7 mouse cellular contexts compared by ENCODE assay signal in genomic region chr17:27826908-27827383, GRCm38 (mm10). TPM values are rescaled to one million over a fixed set of nuclear protein-coding genes. Genes with fewer than 3 reads are reported as not detected.
DNase-seq lines count a peak whose midpoint lies in the region; ATAC-seq lines count a peak whose summit lies in the region.

No protein-coding gene starts in this region.

- H3K27ac ChIP-seq in embryonic facial prominence, embryonic 10.5 days (replicated peaks), result peak overlapping the region; percentile 81
- peak overlapping the region; percentile 58; the same call in 1 of the 2 replicates for H3K27ac ChIP-seq in heart, embryonic 16.5 days (ENCODE audit: low read length)
- no peak overlapping the region for H3K27ac ChIP-seq in limb, embryonic 12.5 days
- H3K27ac ChIP-seq in midbrain, embryonic 14.5 days (replicated peaks; ENCODE audit: low read depth, low read length), result no peak overlapping the region

- H3K4me1 ChIP-seq in embryonic facial prominence, embryonic 10.5 days, result peaks cover 26% of the 10 kb centered on the region
- H3K4me1 ChIP-seq in heart, embryonic 16.5 days (ENCODE audit: control insufficient read depth, insufficient read depth, low read length), result peaks cover 3% of the 10 kb centered on the region; the same call in 1 of the 2 replicates
- peaks cover 17% of the 10 kb centered on the region for H3K4me1 ChIP-seq in limb, embryonic 12.5 days (replicated peaks)
- no peaks in the 10 kb centered on the region for H3K4me1 ChIP-seq in midbrain, embryonic 14.5 days (ENCODE audit: control insufficient read depth, insufficient read depth, low read length)

- no peaks in the 10 kb centered on the region for H3K9me3 ChIP-seq in embryonic facial prominence, embryonic 10.5 days
- H3K9me3 ChIP-seq in heart, embryonic 16.5 days (replicated peaks; ENCODE audit: control insufficient read depth, low read length), result no peaks in the 10 kb centered on the region
- H3K9me3 ChIP-seq in limb, embryonic 12.5 days, result no peaks in the 10 kb centered on the region
- no peaks in the 10 kb centered on the region for H3K9me3 ChIP-seq in midbrain, embryonic 14.5 days (ENCODE audit: control insufficient read depth, low read length)

- no peaks in the 10 kb centered on the region for H3K36me3 ChIP-seq in embryonic facial prominence, embryonic 10.5 days (replicated peaks)
- no peaks in the 10 kb centered on the region for H3K36me3 ChIP-seq in heart, embryonic 16.5 days (ENCODE audit: control insufficient read depth, insufficient read depth)
- H3K36me3 ChIP-seq in limb, embryonic 12.5 days, result no peaks in the 10 kb centered on the region
- no peaks in the 10 kb centered on the region for H3K36me3 ChIP-seq in midbrain, embryonic 14.5 days (ENCODE audit: control insufficient read depth, insufficient read depth, low read length)

- peak overlapping the region; percentile 52 for H3K4me3 ChIP-seq in embryonic facial prominence, embryonic 10.5 days
- peak overlapping the region; percentile 51 for H3K4me3 ChIP-seq in heart, embryonic 16.5 days (ENCODE audit: low read length)
- H3K4me3 ChIP-seq in limb, embryonic 12.5 days (replicated peaks), result peak overlapping the region; percentile 35
- H3K4me3 ChIP-seq in midbrain, embryonic 14.5 days (replicated peaks; ENCODE audit: low read depth, low read length), result peak overlapping the region; percentile 7; the same call in 1 of the 2 replicates

- WGBS in embryonic facial prominence, embryonic 10.5 days, result 0% methylated on average over 9 of the region's 9 CpGs
- 3% methylated on average over 8 of the region's 9 CpGs for whole genome bisulfite sequencing in heart, embryonic 16.5 days
- 0% methylated on average over 9 of the region's 9 CpGs for WGBS in limb, embryonic 12.5 days
- under 1% methylated on average over 9 of the region's 9 CpGs for WGBS in midbrain, embryonic 14.5 days

- no peaks in the 10 kb centered on the region for H3K27me3 ChIP-seq in embryonic facial prominence, embryonic 10.5 days (replicated peaks; ENCODE audit: low read depth, poor library complexity, severe bottlenecking)
- no peaks in the 10 kb centered on the region for H3K27me3 ChIP-seq in heart, embryonic 16.5 days (ENCODE audit: control insufficient read depth, insufficient read depth, low read length)
- no peaks in the 10 kb centered on the region for H3K27me3 ChIP-seq in limb, embryonic 12.5 days
- H3K27me3 ChIP-seq in midbrain, embryonic 14.5 days (ENCODE audit: control insufficient read depth, insufficient read depth, low read length), result no peaks in the 10 kb centered on the region

- peak overlapping the region; percentile 70 for H3K4me2 ChIP-seq in heart, embryonic 16.5 days (ENCODE audit: low read depth, low read length)
- peak overlapping the region; percentile 61 for H3K4me2 ChIP-seq in limb, embryonic 12.5 days
- peak overlapping the region; percentile 41 for H3K4me2 ChIP-seq in midbrain, embryonic 14.5 days (ENCODE audit: low read length)

- H3K9ac ChIP-seq in heart, embryonic 16.5 days (ENCODE audit: low read length), result peak overlapping the region; percentile 49; the same call in 1 of the 2 replicates
- 0 out of 2 replicates have a peak overlapping the region, but pooled peaks have one; percentile 23 for H3K9ac ChIP-seq in limb, embryonic 12.5 days (replicated peaks)
- H3K9ac ChIP-seq in midbrain, embryonic 14.5 days (replicated peaks; ENCODE audit: low read length), result no peak overlapping the region

- ATAC-seq in heart, embryonic 16.5 days (replicated peaks; ENCODE audit: extremely low read depth, insufficient read depth, low FRiP score), result peak; percentile 50
- no peak for ATAC-seq in limb, embryonic 12.5 days (ENCODE audit: insufficient number of reproducible peaks, insufficient read depth, low FRiP score, low TSS enrichment, low read depth)
- no peak for ATAC-seq in midbrain, embryonic 14.5 days (ENCODE audit: low FRiP score, low TSS enrichment)

- DNase-seq in Muller cell, postnatal 12 days (ENCODE audit: inconsistent ontology term), result peak; percentile 55
- DNase-seq in embryonic facial prominence, embryonic 10.5 days (ENCODE audit: low spot score), result peak; percentile 60
- DNase-seq in midbrain, embryonic 14.5 days, result peak; percentile 18
- DNase-seq in testis, postnatal 14 days (ENCODE audit: low spot score), result peak; percentile 41
- DNase-seq in right cerebral cortex, adult 2 months (ENCODE audit: low spot score in 2 of 2), result no peak

RNA-seq across cellular contexts. Expression of gene D17Wsu92e, which starts 6.5 kb away (rescaled TPM):
- polyA plus RNA-seq in embryonic facial prominence, embryonic 10.5 days (2016; fragmentation: Nextera tagmentation; extraction: Ambion mirVana), result 15.5 and 15.7 TPM in 2 replicates
- 15.4 and 16.0 TPM in 2 replicates for polyA plus RNA-seq in heart, embryonic 16.5 days (2015; fragmentation: Nextera tagmentation; extraction: Ambion mirVana)
- 18.2 and 18.6 TPM in 2 replicates for polyA plus RNA-seq in limb, embryonic 12.5 days (2016; fragmentation: Nextera tagmentation; extraction: Ambion mirVana)
- polyA plus RNA-seq in midbrain, embryonic 14.5 days (2014; fragmentation: Nextera tagmentation; extraction: Ambion mirVana), result 11.7 and 12.9 TPM in 2 replicates

RNA-seq across cellular contexts. Expression of gene Snrpc, which starts 11.0 kb away (rescaled TPM):
- polyA plus RNA-seq in embryonic facial prominence, embryonic 10.5 days (2016; fragmentation: Nextera tagmentation; extraction: Ambion mirVana), result 412 and 414 TPM in 2 replicates
- 186 and 189 TPM in 2 replicates for polyA plus RNA-seq in heart, embryonic 16.5 days (2015; fragmentation: Nextera tagmentation; extraction: Ambion mirVana)
- 364 and 379 TPM in 2 replicates for polyA plus RNA-seq in limb, embryonic 12.5 days (2016; fragmentation: Nextera tagmentation; extraction: Ambion mirVana)
- 240 and 274 TPM in 2 replicates for polyA plus RNA-seq in midbrain, embryonic 14.5 days (2014; fragmentation: Nextera tagmentation; extraction: Ambion mirVana)

RNA-seq across cellular contexts. Expression of gene Uhrf1bp1, which starts 29.3 kb away (rescaled TPM):
- 9.5 and 10.3 TPM in 2 replicates for polyA plus RNA-seq in embryonic facial prominence, embryonic 10.5 days (2016; fragmentation: Nextera tagmentation; extraction: Ambion mirVana)
- 2.4 and 3.0 TPM in 2 replicates for polyA plus RNA-seq in heart, embryonic 16.5 days (2015; fragmentation: Nextera tagmentation; extraction: Ambion mirVana)
- 9.3 and 10.3 TPM in 2 replicates for polyA plus RNA-seq in limb, embryonic 12.5 days (2016; fragmentation: Nextera tagmentation; extraction: Ambion mirVana)
- 6.6 and 9.3 TPM in 2 replicates for polyA plus RNA-seq in midbrain, embryonic 14.5 days (2014; fragmentation: Nextera tagmentation; extraction: Ambion mirVana)

Comparison
In these comparisons a context has a peak if more than half of its experiments do, and no peak if none do; other contexts are left out.
1. DNase-seq: peak in Muller cell, postnatal 12 days (single experiment), embryonic facial prominence, embryonic 10.5 days (single experiment), midbrain, embryonic 14.5 days (single experiment) and testis, postnatal 14 days (single experiment); none in right cerebral cortex, adult 2 months (0 of 2).
2. H3K27ac ChIP-seq: peak in embryonic facial prominence, embryonic 10.5 days (single experiment) and heart, embryonic 16.5 days (single experiment); none in limb, embryonic 12.5 days (single experiment) and midbrain, embryonic 14.5 days (single experiment).
3. Peak in every context shown above with its lines, with median percentiles within 50 percentile points of each other: H3K4me3 ChIP-seq and H3K4me2 ChIP-seq.